Mouse (Mus musculus): ENCODE results near the gene C1qtnf1. TPM values are rescaled to one million over a fixed set of nuclear protein-coding genes. Genes with fewer than 3 reads are reported as not detected.
A peak's percentile ranks its signal among the peaks of the same experiment; 100 is the strongest.

C1qtnf1 gene
- polyA plus RNA-seq, 1 experiment from 2014 or later = 7.6 TPM

- ATAC-seq (ENCODE audit: borderline replicate concordance, extremely low read depth, low FRiP score, low TSS enrichment) = no peak
- H3K36me3 ChIP-seq = peaks cover 32% of the 10 kb centered on the region
- WGBS = 79% methylated on average over 4 of the region's 4 CpGs
These were observed 14.9 kb upstream of the C1qtnf1 start for GRCm38 (mm10) chr11:118413055-118413454.

GRCm38 (mm10) chr11:118414270-118414669, 13.7 kb upstream of the C1qtnf1 start:
- H3K27ac ChIP-seq = no peak overlapping the region
- no peak for ATAC-seq (ENCODE audit: borderline replicate concordance, extremely low read depth, low FRiP score, low TSS enrichment)
- WGBS = 87% methylated on average over 5 of the region's 5 CpGs
- H3K9me3 ChIP-seq = no peaks in the 10 kb centered on the region
- no peak overlapping the region for H3K4me2 ChIP-seq
- H3K27me3 ChIP-seq = no peaks in the 10 kb centered on the region
- peaks cover 28% of the 10 kb centered on the region for H3K36me3 ChIP-seq
- H3K9ac ChIP-seq = no peak overlapping the region
- H3K4me1 ChIP-seq = peaks cover 11% of the 10 kb centered on the region
- no peak overlapping the region for H3K4me3 ChIP-seq

More at GRCm38 (mm10) chr11:118413055-118413454, 14.9 kb upstream of the C1qtnf1 start:
- Histone ChIP-seq H3K9me3 (no peaks in the 10 kb centered on the region), H3K27me3 (no peaks in the 10 kb centered on the region), H3K4me3 (no peak overlapping the region), H3K4me1 (peaks cover 9% of the 10 kb centered on the region), H3K9ac (no peak overlapping the region), H3K27ac (no peak overlapping the region), H3K4me2 (no peak overlapping the region)

GRCm38 (mm10) chr11:118415630-118416029, 12.4 kb upstream of the C1qtnf1 start:
- H3K27ac ChIP-seq = no peak overlapping the region
- no peaks in the 10 kb centered on the region for H3K9me3 ChIP-seq
- no peaks in the 10 kb centered on the region for H3K27me3 ChIP-seq
- H3K4me3 ChIP-seq = no peak overlapping the region
- 82% methylated on average over 6 of the region's 6 CpGs for WGBS
- no peak overlapping the region for H3K4me2 ChIP-seq
- ATAC-seq (ENCODE audit: borderline replicate concordance, extremely low read depth, low FRiP score, low TSS enrichment) = no peak
- peaks cover 16% of the 10 kb centered on the region for H3K4me1 ChIP-seq
- no peak overlapping the region for H3K9ac ChIP-seq
- H3K36me3 ChIP-seq = peaks cover 22% of the 10 kb centered on the region

GRCm38 (mm10) chr11:118416046-118416445, 12.0 kb upstream of the C1qtnf1 start:
- no peak overlapping the region for H3K9ac ChIP-seq
- no peaks in the 10 kb centered on the region for H3K27me3 ChIP-seq
- WGBS = 79% methylated on average over 7 of the region's 7 CpGs
- peaks cover 16% of the 10 kb centered on the region for H3K4me1 ChIP-seq
- peaks cover 18% of the 10 kb centered on the region for H3K36me3 ChIP-seq
- H3K27ac ChIP-seq = no peak overlapping the region
- no peak overlapping the region for H3K4me3 ChIP-seq
- ATAC-seq (ENCODE audit: borderline replicate concordance, extremely low read depth, low FRiP score, low TSS enrichment) = no peak
- no peak overlapping the region for H3K4me2 ChIP-seq
- H3K9me3 ChIP-seq = no peaks in the 10 kb centered on the region

- H3K4me3 ChIP-seq = peak overlapping the region; percentile 80; the same call in 1 of the 2 replicates
These were observed 10.5 kb upstream of the C1qtnf1 start for GRCm38 (mm10) chr11:118417496-118417895.

GRCm38 (mm10) chr11:118418442-118418833, 9.6 kb upstream of the C1qtnf1 start:
- Histone ChIP-seq H3K27me3 (no peaks in the 10 kb centered on the region), H3K9ac (peak overlapping the region; percentile 87), H3K9me3 (no peaks in the 10 kb centered on the region), H3K36me3 (peaks cover 13% of the 10 kb centered on the region), H3K4me1 (peaks cover 20% of the 10 kb centered on the region), H3K4me3 (peak overlapping the region; percentile 80), H3K27ac (peak overlapping the region; percentile 66), H3K4me2 (peak overlapping the region; percentile 76)
- ATAC-seq (ENCODE audit: borderline replicate concordance, extremely low read depth, low FRiP score, low TSS enrichment) = no peak
- WGBS = 2% methylated on average over 12 of the region's 12 CpGs

More at GRCm38 (mm10) chr11:118417496-118417895, 10.5 kb upstream of the C1qtnf1 start:
- H3K27ac ChIP-seq = no peak overlapping the region
- peaks cover 14% of the 10 kb centered on the region for H3K36me3 ChIP-seq
- WGBS = 92% methylated on average over 9 of the region's 9 CpGs
- H3K4me1 ChIP-seq = peaks cover 16% of the 10 kb centered on the region
- ATAC-seq (ENCODE audit: borderline replicate concordance, extremely low read depth, low FRiP score, low TSS enrichment) = no peak
- peak overlapping the region; percentile 87 for H3K9ac ChIP-seq
- H3K9me3 ChIP-seq = no peaks in the 10 kb centered on the region
- peak overlapping the region; percentile 76 for H3K4me2 ChIP-seq
- H3K27me3 ChIP-seq = no peaks in the 10 kb centered on the region

GRCm38 (mm10) chr11:118418834-118419504, 9.0 kb upstream of the C1qtnf1 start, which contains the start of gene Cant1:
TSS of gene Cant1 (minus strand) at chr11:118419086.
- H3K4me2 ChIP-seq = peak within 1 kb of the TSS; percentile 76
- H3K36me3 ChIP-seq = peaks cover 9% of the 10 kb centered on the region
- peaks cover 25% of the 10 kb centered on the region for H3K4me1 ChIP-seq
- H3K4me3 ChIP-seq = peak within 1 kb of the TSS; percentile 80
- ATAC-seq (ENCODE audit: borderline replicate concordance, extremely low read depth, low FRiP score, low TSS enrichment) = peak; percentile 95
- no peaks in the 10 kb centered on the region for H3K27me3 ChIP-seq
- under 1% methylated on average over 50 of the region's 50 CpGs for WGBS
- H3K9ac ChIP-seq = peak within 1 kb of the TSS; percentile 87
- H3K9me3 ChIP-seq = no peaks in the 10 kb centered on the region
- H3K27ac ChIP-seq = peak within 1 kb of the TSS; percentile 66

- peaks cover 38% of the 10 kb centered on the region for H3K4me1 ChIP-seq
- H3K27ac ChIP-seq = no peak overlapping the region
- H3K27me3 ChIP-seq = no peaks in the 10 kb centered on the region
- no peak overlapping the region for H3K4me3 ChIP-seq
- no peaks in the 10 kb centered on the region for H3K9me3 ChIP-seq
- H3K9ac ChIP-seq = no peak overlapping the region
- ATAC-seq (ENCODE audit: borderline replicate concordance, extremely low read depth, low FRiP score, low TSS enrichment) = no peak
- WGBS = 65% methylated on average over 7 of the region's 7 CpGs
- peaks cover under 1% of the 10 kb centered on the region; the same call in 1 of the 2 replicates for H3K36me3 ChIP-seq
- H3K4me2 ChIP-seq = no peak overlapping the region
These were observed 7.7 kb upstream of the C1qtnf1 start for GRCm38 (mm10) chr11:118420261-118420660.

- Histone ChIP-seq H3K27me3 (no peaks in the 10 kb centered on the region), H3K4me2 (peak overlapping the region; percentile 47), H3K9ac (no peak overlapping the region), H3K4me1 (peaks cover 37% of the 10 kb centered on the region), H3K4me3 (no peak overlapping the region), H3K36me3 (no peaks in the 10 kb centered on the region), H3K27ac (peak overlapping the region; percentile 21), H3K9me3 (no peaks in the 10 kb centered on the region)
- WGBS = 1% methylated on average over 18 of the region's 18 CpGs
- ATAC-seq (ENCODE audit: borderline replicate concordance, extremely low read depth, low FRiP score, low TSS enrichment) = no peak
These were observed 4.6 kb upstream of the C1qtnf1 start for GRCm38 (mm10) chr11:118423266-118423971.

GRCm38 (mm10) chr11:118424621-118425335, 3.2 kb upstream of the C1qtnf1 start:
- Histone ChIP-seq H3K27me3 (no peaks in the 10 kb centered on the region), H3K9ac (no peak overlapping the region), H3K9me3 (no peaks in the 10 kb centered on the region), H3K4me3 (no peak overlapping the region), H3K36me3 (no peaks in the 10 kb centered on the region), H3K27ac (peak overlapping the region; percentile 4; the same call in 1 of the 2 replicates), H3K4me2 (no peak overlapping the region), H3K4me1 (peaks cover 45% of the 10 kb centered on the region)
- ATAC-seq (ENCODE audit: borderline replicate concordance, extremely low read depth, low FRiP score, low TSS enrichment) = no peak
- 30% methylated on average over 13 of the region's 13 CpGs for WGBS

- Histone ChIP-seq H3K4me1 (peaks cover 59% of the 10 kb centered on the region), H3K9me3 (no peaks in the 10 kb centered on the region), H3K4me3 (no peak overlapping the region), H3K4me2 (no peak overlapping the region), H3K36me3 (no peaks in the 10 kb centered on the region), H3K27ac (no peak overlapping the region), H3K9ac (no peak overlapping the region), H3K27me3 (no peaks in the 10 kb centered on the region)
- 62% methylated on average over 5 of the region's 5 CpGs for WGBS
- no peak for ATAC-seq (ENCODE audit: borderline replicate concordance, extremely low read depth, low FRiP score, low TSS enrichment)
These were observed 1.2 kb upstream of the C1qtnf1 start for GRCm38 (mm10) chr11:118426765-118427164.
